Comparison of ENCODE assay signal across 20 mouse cellular contexts in the genomic region with DNA sequence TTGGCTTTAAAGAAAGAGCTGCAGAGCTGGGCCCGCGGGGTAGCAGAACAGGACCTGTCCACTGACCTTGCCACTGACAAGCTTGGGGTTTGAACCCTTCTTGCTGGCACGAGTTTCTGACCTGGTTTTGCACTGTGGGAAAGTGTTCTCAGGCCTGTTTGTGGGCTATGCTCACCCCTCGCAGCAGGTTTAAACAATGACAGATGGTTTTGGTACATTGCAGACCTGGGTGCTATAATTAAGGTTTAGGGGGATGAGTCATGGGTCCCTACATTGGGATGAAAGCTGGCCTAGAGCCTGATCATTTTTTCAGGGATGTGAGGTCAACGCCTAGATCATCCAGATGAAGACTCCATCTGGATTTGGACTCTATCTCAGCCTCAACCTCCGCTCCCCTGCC. TPM values are rescaled to one million over a fixed set of nuclear protein-coding genes. Genes with fewer than 3 reads are reported as not detected.
DNase-seq lines count a peak whose midpoint lies in the region; TF ChIP-seq lines count a peak whose summit lies in the region.
"Had no signal": no experiment of that assay in that cellular context is flagged by ENCODE, and none has a peak within 500 bp of the region (broad histone marks: within the 10 kb centered on the region; RNA-seq: fewer than 3 reads in every experiment).

No protein-coding gene starts in this region.

- no peak for TF ChIP-seq CTCF in cerebellum, adult 2 months (IDR thresholded peaks at IDR 0.05; ENCODE audit: borderline replicate concordance, insufficient read depth, low read depth, low read length)

- H3K9me3 ChIP-seq in heart, embryonic 10.5 days, result no peaks in the 10 kb centered on the region
- H3K9me3 ChIP-seq: embryonic facial prominence, embryonic 10.5 days; embryonic facial prominence, embryonic 12.5 days; forebrain, embryonic 13.5 days; forebrain, embryonic 15.5 days; G1E had no signal

- H3K4me1 ChIP-seq in cerebellum, adult 2 months (ENCODE audit: control insufficient read depth, insufficient read depth, low read length), result peaks cover 3% of the 10 kb centered on the region
- peaks cover 16% of the 10 kb centered on the region for H3K4me1 ChIP-seq in heart, embryonic 10.5 days

- no peak overlapping the region for H3K27ac ChIP-seq in cerebellum, adult 2 months (ENCODE audit: insufficient read depth, low read length)
- no peak overlapping the region for H3K27ac ChIP-seq in heart, embryonic 10.5 days
- H3K27ac ChIP-seq: embryonic facial prominence, embryonic 10.5 days; embryonic facial prominence, embryonic 12.5 days; forebrain, embryonic 13.5 days; forebrain, embryonic 15.5 days had no signal

- no peaks in the 10 kb centered on the region for H3K27me3 ChIP-seq in cerebellum, adult 2 months (ENCODE audit: control insufficient read depth, insufficient read depth, low read length)
- H3K27me3 ChIP-seq in heart, embryonic 10.5 days (ENCODE audit: insufficient read depth, poor library complexity, severe bottlenecking), result 0 out of 2 replicates have a peak, but pooled peaks cover 4% of the 10 kb centered on the region
- H3K27me3 ChIP-seq: embryonic facial prominence, embryonic 12.5 days; forebrain, embryonic 13.5 days; forebrain, embryonic 15.5 days; Patski had no signal

- TF ChIP-seq POLR2A in cerebellum, adult 2 months (IDR thresholded peaks at IDR 0.05; ENCODE audit: borderline replicate concordance, insufficient read depth, low read length), result no peak

- peak; percentile 48 for DNase-seq in cerebellum, adult 11-12 months
- no peak for DNase-seq in cerebellum, postnatal 10 days
- peak; percentile 41 to 62 for DNase-seq in cerebellum, adult 2 months
- DNase-seq in cerebellum, adult 11 months, result no peak
- peak; percentile 65 for DNase-seq in cerebellum, adult 9-10 months
- DNase-seq in cerebellum, postnatal 4 days (ENCODE audit: low spot score in 2 of 2), result no peak
- peak; percentile 77 for DNase-seq in brain, adult 2 months (ENCODE audit: low read depth, low spot score)
- no peak for DNase-seq in heart, embryonic 10.5 days (ENCODE audit: low spot score)
- DNase-seq: adrenal gland, adult 8-10 months; adrenal gland, postnatal 14 days; adrenal gland, postnatal 36 days; B cell, adult 2 months; forebrain, postnatal 0 days had no signal

- no peak overlapping the region for H3K4me3 ChIP-seq in cerebellum, adult 2 months (replicated peaks; ENCODE audit: insufficient read depth, low read depth, low read length)
- H3K4me3 ChIP-seq in heart, embryonic 10.5 days, result no peak overlapping the region
- H3K4me3 ChIP-seq: embryonic facial prominence, embryonic 10.5 days; embryonic facial prominence, embryonic 12.5 days; forebrain, embryonic 13.5 days; forebrain, embryonic 15.5 days had no signal

- no peaks in the 10 kb centered on the region for H3K36me3 ChIP-seq in heart, embryonic 10.5 days
- H3K36me3 ChIP-seq: embryonic facial prominence, embryonic 10.5 days; embryonic facial prominence, embryonic 12.5 days; forebrain, embryonic 15.5 days had no signal

- 55% methylated on average over 6 of the region's 6 CpGs for WGBS in cerebellum, adult 2 months
- 80% methylated on average over 6 of the region's 6 CpGs for WGBS in heart, embryonic 10.5 days

RNA-seq across cellular contexts. Expression of a gene that starts 11.0 kb away (rescaled TPM):
- polyA plus RNA-seq in cerebellum, adult 2 months (2012; rRNA removed), result 13.9 and 16.1 TPM in 2 replicates
- polyA plus RNA-seq in heart, embryonic 10.5 days (2016; fragmentation: Nextera tagmentation; extraction: Ambion mirVana), result 3.2 and 3.7 TPM in 2 replicates
- polyA plus RNA-seq: activated CD4-positive, CD25-positive, alpha-beta regulatory T cell, adult 4 months had no signal

Comparison
In these comparisons a context has a peak if more than half of its experiments do, and no peak if none do; other contexts are left out.
1. DNase-seq: peak in cerebellum, adult 11-12 months (single experiment), cerebellum, adult 2 months (2 of 2), cerebellum, adult 9-10 months (single experiment) and brain, adult 2 months (single experiment); none in cerebellum, postnatal 10 days (0 of 2), cerebellum, adult 11 months (single experiment), cerebellum, postnatal 4 days (0 of 2) and heart, embryonic 10.5 days (single experiment).